Mouse (Mus musculus) lung, postnatal 0 days (tissue): Measurements from ENCODE around the gene Bcl2. TPM values are rescaled to one million over a fixed set of nuclear protein-coding genes. Genes with fewer than 3 reads are reported as not detected.

Experiments used
- ATAC-seq: fragments of 200-750 bp; cut with Nextera tagmentation; 2 replicates; pipeline ENCODE4 v1.8.0; 2017; ENCODE audit warnings: moderate library complexity
- DNase-seq: peaks from one replicate; pipeline ENCODE4 v3.0.0-alpha.2; 2016; ENCODE audit warnings: low spot score
- H3K27ac ChIP-seq: fragments of 300-500 bp; sonication (generic); 2 replicates; pipeline ENCODE4 v1.5.1; 2014; ENCODE audit warnings: antibody characterized with exemption, mild to moderate bottlenecking, low read length, mixed read lengths
- H3K27me3 ChIP-seq: fragments of 300-500 bp; sonication (generic); replicated peaks from 2 replicates; pipeline ENCODE4 v1.6.1; 2014; ENCODE audit warnings: low read length, mixed read lengths; ENCODE audit not compliant: insufficient read depth
- H3K36me3 ChIP-seq: fragments of 300-500 bp; sonication (generic); 2 replicates; pipeline ENCODE4 v1.6.1; 2014; ENCODE audit warnings: low read length, mixed read lengths; ENCODE audit not compliant: insufficient read depth
- H3K4me1 ChIP-seq: fragments of 300-500 bp; sonication (generic); 2 replicates; pipeline ENCODE4 v1.6.1; 2014; ENCODE audit warnings: antibody characterized with exemption, low read depth, low read length, mixed read lengths; ENCODE audit not compliant: insufficient read depth
- H3K4me2 ChIP-seq: fragments of 300-500 bp; sonication (generic); replicated peaks from 2 replicates; pipeline ENCODE4 v1.6.1; 2014; ENCODE audit warnings: low read depth, mild to moderate bottlenecking, low read length, moderate library complexity, mixed read lengths
- H3K4me3 ChIP-seq: fragments of 300-500 bp; sonication (generic); 2 replicates; pipeline ENCODE4 v1.5.1; 2014; ENCODE audit warnings: low read depth, low read length
- H3K9ac ChIP-seq: fragments of 300-500 bp; sonication (generic); replicated peaks from 2 replicates; pipeline ENCODE4 v1.6.1; 2014; ENCODE audit warnings: low read depth, mild to moderate bottlenecking
- H3K9me3 ChIP-seq: fragments of 300-500 bp; sonication (generic); 2 replicates; pipeline ENCODE4 v1.6.1; 2016; ENCODE audit warnings: low read length, mixed read lengths
- CTCF ChIP-seq: IDR thresholded peaks from 2 replicates; pipeline ENCODE4 v1.5.1; 2016; ENCODE audit warnings: antibody characterized with exemption, mild to moderate bottlenecking
- EP300 ChIP-seq: IDR thresholded peaks from 2 replicates; pipeline ENCODE4 v1.6.1; 2016; ENCODE audit warnings: antibody characterized with exemption, mild to moderate bottlenecking, control low read depth
- WGBS: fragments of 180-500 bp; shearing (Covaris S2); extraction: QIAGEN DNeasy Blood & Tissue Kit; methylation state at CpG from one replicate; pipeline ENCODE4 v1.1.7; 2014; 5-methylcytosine and 5-hydroxymethylcytosine counted together
- polyA plus RNA-seq: library from polyadenylated mRNA; unstranded; fragments of >200 nt; fragmentation: Nextera tagmentation; extraction: Ambion mirVana; gene quantifications from 2 replicates; pipeline ENCODE4 v1.2.1, GENCODE M21; 2015

Bcl2 gene
- polyA plus RNA-seq, 1 experiment from 2014 or later: 5.7 TPM

- H3K27ac ChIP-seq: no peak overlapping the region
- no peak for TF ChIP-seq CTCF
- no peak for TF ChIP-seq EP300
- no peaks in the 10 kb centered on the region for H3K36me3 ChIP-seq
- H3K9ac ChIP-seq: no peak overlapping the region
- DNase-seq (no peak), ATAC-seq (no peak)
- WGBS: 75% methylated on average over 6 of the region's 6 CpGs
- H3K9me3 ChIP-seq: no peaks in the 10 kb centered on the region
- no peaks in the 10 kb centered on the region for H3K4me1 ChIP-seq
- no peak overlapping the region for H3K4me2 ChIP-seq
- H3K27me3 ChIP-seq: no peaks in the 10 kb centered on the region
- no peak overlapping the region for H3K4me3 ChIP-seq
These were observed 102.8 kb downstream of the Bcl2 start for GRCm38 (mm10) chr1:106611246-106611645.

- ATAC-seq: no peak
These were observed 105.8 kb downstream of the Bcl2 start for GRCm38 (mm10) chr1:106608098-106608778.

GRCm38 (mm10) chr1:106606951-106607350 is 107.1 kb downstream of the Bcl2 start:
- ATAC-seq (no peak), DNase-seq (no peak)
- no peak for TF ChIP-seq EP300
- no peak for TF ChIP-seq CTCF
- Histone ChIP-seq H3K9ac (no peak overlapping the region), H3K27ac (no peak overlapping the region), H3K27me3 (no peaks in the 10 kb centered on the region), H3K4me1 (0 out of 2 replicates have a peak, but pooled peaks cover 3% of the 10 kb centered on the region), H3K4me3 (no peak overlapping the region), H3K9me3 (no peaks in the 10 kb centered on the region), H3K36me3 (no peaks in the 10 kb centered on the region), H3K4me2 (no peak overlapping the region)
- WGBS: 84% methylated on average over 5 of the region's 5 CpGs

More at GRCm38 (mm10) chr1:106608098-106608778, 105.8 kb downstream of the Bcl2 start:
- H3K9me3 ChIP-seq: no peaks in the 10 kb centered on the region
- TF ChIP-seq EP300: no peak
- no peak for TF ChIP-seq CTCF
- DNase-seq: no peak
- no peak overlapping the region for H3K4me3 ChIP-seq
- H3K27ac ChIP-seq: no peak overlapping the region
- 0 out of 2 replicates have a peak, but pooled peaks cover 3% of the 10 kb centered on the region for H3K4me1 ChIP-seq
- H3K9ac ChIP-seq: no peak overlapping the region
- H3K4me2 ChIP-seq: no peak overlapping the region
- 51% methylated on average over 4 of the region's 4 CpGs for WGBS
- no peaks in the 10 kb centered on the region for H3K36me3 ChIP-seq
- no peaks in the 10 kb centered on the region for H3K27me3 ChIP-seq

- Histone ChIP-seq H3K27me3 (no peaks in the 10 kb centered on the region), H3K4me1 (0 out of 2 replicates have a peak, but pooled peaks cover 3% of the 10 kb centered on the region), H3K9ac (no peak overlapping the region), H3K4me3 (no peak overlapping the region), H3K36me3 (no peaks in the 10 kb centered on the region), H3K9me3 (no peaks in the 10 kb centered on the region), H3K4me2 (no peak overlapping the region), H3K27ac (no peak overlapping the region)
- 45% methylated on average over 4 of the region's 4 CpGs for WGBS
- ATAC-seq: no peak
- TF ChIP-seq CTCF (no peak), EP300 (no peak)
- no peak for DNase-seq
These were observed 110.7 kb downstream of the Bcl2 start for GRCm38 (mm10) chr1:106603406-106603805.

GRCm38 (mm10) chr1:106602941-106603340 is 111.1 kb downstream of the Bcl2 start:
- Histone ChIP-seq H3K4me1 (0 out of 2 replicates have a peak, but pooled peaks cover 3% of the 10 kb centered on the region), H3K4me2 (peak overlapping the region; percentile 2; the same call in 1 of the 2 replicates), H3K27ac (no peak overlapping the region), H3K27me3 (no peaks in the 10 kb centered on the region), H3K9ac (no peak overlapping the region), H3K4me3 (no peak overlapping the region), H3K9me3 (no peaks in the 10 kb centered on the region), H3K36me3 (no peaks in the 10 kb centered on the region)
- ATAC-seq (no peak), DNase-seq (no peak)
- WGBS: 13% methylated on average over 6 of the region's 6 CpGs
- TF ChIP-seq CTCF: no peak
- no peak for TF ChIP-seq EP300

- H3K4me3 ChIP-seq: no peak overlapping the region
- 17% methylated on average over 5 of the region's 5 CpGs for WGBS
- ATAC-seq (peak; percentile 25; the same call in 1 of the 2 replicates), DNase-seq (no peak)
- TF ChIP-seq EP300 (no peak), CTCF (no peak)
- H3K4me1 ChIP-seq: 0 out of 2 replicates have a peak, but pooled peaks cover 3% of the 10 kb centered on the region
- no peak overlapping the region for H3K27ac ChIP-seq
- H3K4me2 ChIP-seq: peak overlapping the region; percentile 2; the same call in 1 of the 2 replicates
- H3K9ac ChIP-seq: no peak overlapping the region
- no peaks in the 10 kb centered on the region for H3K9me3 ChIP-seq
- no peaks in the 10 kb centered on the region for H3K36me3 ChIP-seq
- H3K27me3 ChIP-seq: no peaks in the 10 kb centered on the region
These were observed 111.5 kb downstream of the Bcl2 start for GRCm38 (mm10) chr1:106602536-106602935.
